Mouse (Mus musculus) neural tube, embryonic 12.5 days (tissue): ENCODE measurements around the gene Themis2. TPM values are rescaled to one million over a fixed set of nuclear protein-coding genes. Genes with fewer than 3 reads are reported as not detected.
"Not testable (repeated sequence)": the region's sequence is repeated elsewhere in the genome, so short reads cannot be mapped to it uniquely, and the experiment has no call there.

Experiments used
- ATAC-seq: fragments of 200-750 bp; cut with Nextera tagmentation; 2 replicates; pipeline ENCODE4 v1.8.0; 2017; ENCODE audit warnings: low read depth, mild to moderate bottlenecking, moderate TSS enrichment, moderate library complexity; ENCODE audit not compliant: low FRiP score
- H3K27ac ChIP-seq: fragments of 300-500 bp; sonication (generic); 2 replicates; pipeline ENCODE4 v1.5.1; 2016
- H3K27me3 ChIP-seq: fragments of 300-500 bp; sonication (generic); replicated peaks from 2 replicates; pipeline ENCODE4 v1.6.1; 2016; ENCODE audit warnings: mild to moderate bottlenecking
- H3K36me3 ChIP-seq: fragments of 300-500 bp; sonication (generic); 2 replicates; pipeline ENCODE4 v1.6.1; 2016; ENCODE audit warnings: mild to moderate bottlenecking
- H3K4me1 ChIP-seq: fragments of 300-500 bp; sonication (generic); 2 replicates; pipeline ENCODE4 v1.6.1; 2016
- H3K4me2 ChIP-seq: fragments of 300-500 bp; sonication (generic); replicated peaks from 2 replicates; pipeline ENCODE4 v1.6.1; 2016; ENCODE audit warnings: mild to moderate bottlenecking
- H3K4me3 ChIP-seq: fragments of 300-500 bp; sonication (generic); 2 replicates; pipeline ENCODE4 v1.5.1; 2016
- H3K9ac ChIP-seq: fragments of 300-500 bp; sonication (generic); 2 replicates; pipeline ENCODE4 v1.6.1; 2016; ENCODE audit warnings: mild to moderate bottlenecking
- H3K9me3 ChIP-seq: fragments of 300-500 bp; sonication (generic); 2 replicates; pipeline ENCODE4 v1.6.1; 2016; ENCODE audit warnings: mild to moderate bottlenecking
- WGBS: fragments of 180-500 bp; shearing (Covaris S2); methylation state at CpG from one replicate; pipeline ENCODE4 v1.1.7; 2016; 5-methylcytosine and 5-hydroxymethylcytosine counted together
- polyA plus RNA-seq: library from polyadenylated mRNA; unstranded; fragments of >200 nt; fragmentation: Nextera tagmentation; extraction: Ambion mirVana; gene quantifications from 2 replicates; pipeline ENCODE4 v1.2.1, GENCODE M21; 2016

The Themis2 gene
- polyA plus RNA-seq, 1 experiment from 2014 or later, result 0.79 TPM

- Histone ChIP-seq H3K4me3 (peak within 1 kb of the TSS; percentile 61), H3K4me2 (peak within 1 kb of the TSS; percentile 76), H3K27ac (no peak within 1 kb of the TSS), H3K4me1 (peaks cover 9% of the 10 kb centered on the region), H3K9ac (peak within 1 kb of the TSS; percentile 67), H3K9me3 (no peaks in the 10 kb centered on the region), H3K27me3 (no peaks in the 10 kb centered on the region), H3K36me3 (peaks cover 14% of the 10 kb centered on the region)
- WGBS, result under 1% methylated on average over 71 of the region's 71 CpGs
- ATAC-seq, result peak; percentile 95
Observed at GRCm38 (mm10) chr4:132767914-132768876, 28.0 kb downstream of the Themis2 start, which contains the start of gene Rpa2. TSS of gene Rpa2 (plus strand) at chr4:132768332.

GRCm38 (mm10) chr4:132763125-132763524, 33.1 kb downstream of the Themis2 start:
- not testable (repeated sequence) for H3K4me1 ChIP-seq, H3K27ac ChIP-seq, H3K9ac ChIP-seq, H3K4me2 ChIP-seq, H3K27me3 ChIP-seq, H3K9me3 ChIP-seq, H3K36me3 ChIP-seq, ATAC-seq, H3K4me3 ChIP-seq
- WGBS, result 85% methylated on average over 3 of the region's 3 CpGs

- WGBS, result 83% methylated on average over 6 of the region's 6 CpGs
- ATAC-seq, result no peak
- H3K9me3 ChIP-seq, result no peaks in the 10 kb centered on the region
- H3K36me3 ChIP-seq, result no peaks in the 10 kb centered on the region
- H3K27ac ChIP-seq, result no peak overlapping the region
- H3K4me1 ChIP-seq, result no peaks in the 10 kb centered on the region
- no peak overlapping the region for H3K9ac ChIP-seq
- no peak overlapping the region for H3K4me2 ChIP-seq
- peaks cover 1% of the 10 kb centered on the region; the same call in 1 of the 2 replicates for H3K27me3 ChIP-seq
- no peak overlapping the region for H3K4me3 ChIP-seq
Observed at GRCm38 (mm10) chr4:132762602-132763001, 33.6 kb downstream of the Themis2 start.

- no peak overlapping the region for H3K27ac ChIP-seq
- peaks cover 11% of the 10 kb centered on the region for H3K27me3 ChIP-seq
- no peaks in the 10 kb centered on the region for H3K36me3 ChIP-seq
- peaks cover 10% of the 10 kb centered on the region; the same call in 1 of the 2 replicates for H3K4me1 ChIP-seq
- 68% methylated on average over 3 of the region's 3 CpGs for WGBS
- H3K9ac ChIP-seq, result no peak overlapping the region
- H3K4me2 ChIP-seq, result no peak overlapping the region
- no peak overlapping the region for H3K4me3 ChIP-seq
- no peaks in the 10 kb centered on the region for H3K9me3 ChIP-seq
- ATAC-seq, result no peak
Observed at GRCm38 (mm10) chr4:132760296-132760695, 35.9 kb downstream of the Themis2 start.

GRCm38 (mm10) chr4:132757633-132758351, 38.4 kb downstream of the Themis2 start:
- Histone ChIP-seq H3K9ac (no peak overlapping the region), H3K27me3 (peaks cover 11% of the 10 kb centered on the region), H3K4me3 (no peak overlapping the region), H3K27ac (no peak overlapping the region), H3K36me3 (no peaks in the 10 kb centered on the region), H3K4me1 (peaks cover 10% of the 10 kb centered on the region; the same call in 1 of the 2 replicates), H3K9me3 (no peaks in the 10 kb centered on the region), H3K4me2 (no peak overlapping the region)
- WGBS, result 85% methylated on average over 7 of the region's 7 CpGs
- ATAC-seq, result no peak

- peak; percentile 66; the same call in 1 of the 2 replicates for ATAC-seq
- Histone ChIP-seq H3K9ac (peak within 1 kb of the TSS; percentile 47), H3K27me3 (peaks cover 11% of the 10 kb centered on the region), H3K4me1 (peaks cover 10% of the 10 kb centered on the region; the same call in 1 of the 2 replicates), H3K4me3 (peak within 1 kb of the TSS; percentile 39), H3K9me3 (no peaks in the 10 kb centered on the region), H3K36me3 (no peaks in the 10 kb centered on the region), H3K4me2 (peak within 1 kb of the TSS; percentile 82), H3K27ac (no peak within 1 kb of the TSS)
- under 1% methylated on average over 22 of the region's 22 CpGs for WGBS
Observed at GRCm38 (mm10) chr4:132756974-132757373, 39.2 kb downstream of the Themis2 start, which contains the start of gene Smpdl3b. TSS of gene Smpdl3b (minus strand) at chr4:132757252.

GRCm38 (mm10) chr4:132752992-132753391, 43.2 kb downstream of the Themis2 start:
- Histone ChIP-seq H3K27me3 (peaks cover 11% of the 10 kb centered on the region), H3K9me3 (no peaks in the 10 kb centered on the region), H3K9ac (no peak overlapping the region), H3K4me3 (no peak overlapping the region), H3K27ac (no peak overlapping the region), H3K36me3 (no peaks in the 10 kb centered on the region), H3K4me1 (peaks cover 10% of the 10 kb centered on the region; the same call in 1 of the 2 replicates), H3K4me2 (no peak overlapping the region)
- 77% methylated on average over 6 of the region's 6 CpGs for WGBS
- no peak for ATAC-seq

- no peak overlapping the region for H3K9ac ChIP-seq
- no peak overlapping the region for H3K27ac ChIP-seq
- no peak overlapping the region for H3K4me3 ChIP-seq
- no peak overlapping the region for H3K4me2 ChIP-seq
- 81% methylated on average over 6 of the region's 6 CpGs for WGBS
- no peaks in the 10 kb centered on the region for H3K27me3 ChIP-seq
- H3K4me1 ChIP-seq, result no peaks in the 10 kb centered on the region
- H3K9me3 ChIP-seq, result no peaks in the 10 kb centered on the region
- H3K36me3 ChIP-seq, result no peaks in the 10 kb centered on the region
- no peak for ATAC-seq
Observed at GRCm38 (mm10) chr4:132749258-132749982, 46.8 kb downstream of the Themis2 start.

GRCm38 (mm10) chr4:132748778-132749177, 47.4 kb downstream of the Themis2 start:
- Histone ChIP-seq H3K4me3 (no peak overlapping the region), H3K4me1 (no peaks in the 10 kb centered on the region), H3K4me2 (no peak overlapping the region), H3K27ac (no peak overlapping the region), H3K36me3 (no peaks in the 10 kb centered on the region), H3K9ac (no peak overlapping the region), H3K9me3 (no peaks in the 10 kb centered on the region), H3K27me3 (no peaks in the 10 kb centered on the region)
- WGBS, result 94% methylated on average over 4 of the region's 4 CpGs
- no peak for ATAC-seq

GRCm38 (mm10) chr4:132747664-132748259, 48.4 kb downstream of the Themis2 start:
- Histone ChIP-seq H3K9me3 (no peaks in the 10 kb centered on the region), H3K4me3 (no peak overlapping the region), H3K27me3 (no peaks in the 10 kb centered on the region), H3K27ac (no peak overlapping the region), H3K4me1 (no peaks in the 10 kb centered on the region), H3K4me2 (no peak overlapping the region), H3K36me3 (no peaks in the 10 kb centered on the region), H3K9ac (no peak overlapping the region)
- 81% methylated on average over 9 of the region's 9 CpGs for whole genome bisulfite sequencing
- ATAC-seq, result no peak

- no peaks in the 10 kb centered on the region for H3K36me3 ChIP-seq
- ATAC-seq, result no peak
- no peak overlapping the region for H3K9ac ChIP-seq
- H3K4me2 ChIP-seq, result no peak overlapping the region
- no peaks in the 10 kb centered on the region for H3K4me1 ChIP-seq
- H3K4me3 ChIP-seq, result no peak overlapping the region
- 86% methylated on average over 9 of the region's 9 CpGs for WGBS
- H3K9me3 ChIP-seq, result no peaks in the 10 kb centered on the region
- no peaks in the 10 kb centered on the region for H3K27me3 ChIP-seq
- H3K27ac ChIP-seq, result no peak overlapping the region
Observed at GRCm38 (mm10) chr4:132746911-132747517, 49.2 kb downstream of the Themis2 start.
